Mouse (Mus musculus) midbrain, embryonic 12.5 days (tissue): ENCODE measurements around the gene Cgnl1. TPM values are rescaled to one million over a fixed set of nuclear protein-coding genes. Genes with fewer than 3 reads are reported as not detected.

ENCODE experiments used
- ATAC-seq: fragments of 200-750 bp; cut with Nextera tagmentation; 2 replicates; pipeline ENCODE4 v1.8.0; 2017; ENCODE audit warnings: low read depth, moderate TSS enrichment, moderate library complexity; ENCODE audit not compliant: low FRiP score
- H3K27ac ChIP-seq: fragments of 300-500 bp; sonication (generic); replicated peaks from 2 replicates; pipeline ENCODE4 v1.5.1; 2016; ENCODE audit warnings: mild to moderate bottlenecking
- H3K27me3 ChIP-seq: fragments of 300-500 bp; sonication (generic); 2 replicates; pipeline ENCODE4 v1.6.1; 2016; ENCODE audit warnings: mild to moderate bottlenecking
- H3K36me3 ChIP-seq: fragments of 300-500 bp; sonication (generic); 2 replicates; pipeline ENCODE4 v1.6.1; 2016
- H3K4me1 ChIP-seq: fragments of 300-500 bp; sonication (generic); 2 replicates; pipeline ENCODE4 v1.6.1; 2016
- H3K4me2 ChIP-seq: fragments of 300-500 bp; sonication (generic); replicated peaks from 2 replicates; pipeline ENCODE4 v1.6.1; 2016; ENCODE audit warnings: mild to moderate bottlenecking, moderate library complexity
- H3K4me3 ChIP-seq: fragments of 300-500 bp; sonication (generic); 2 replicates; pipeline ENCODE4 v1.5.1; 2016; ENCODE audit warnings: mild to moderate bottlenecking
- H3K9ac ChIP-seq: fragments of 300-500 bp; sonication (generic); replicated peaks from 2 replicates; pipeline ENCODE4 v1.6.1; 2016; ENCODE audit warnings: mild to moderate bottlenecking, moderate library complexity
- H3K9me3 ChIP-seq: fragments of 300-500 bp; sonication (generic); 2 replicates; pipeline ENCODE4 v1.6.1; 2016; ENCODE audit warnings: mild to moderate bottlenecking
- WGBS: fragments of 180-500 bp; shearing (Covaris S2); methylation state at CpG from one replicate; pipeline ENCODE4 v1.1.7; 2016; 5-methylcytosine and 5-hydroxymethylcytosine counted together
- polyA plus RNA-seq: library from polyadenylated mRNA; unstranded; fragments of >200 nt; fragmentation: Nextera tagmentation; extraction: Ambion mirVana; gene quantifications from 2 replicates; pipeline ENCODE4 v1.2.1, GENCODE M21; 2016

Gene Cgnl1
- polyA plus RNA-seq, 1 experiment from 2014 or later, result 7.0 TPM

- 0 out of 2 replicates have a peak, but pooled peaks cover 2% of the 10 kb centered on the region for H3K4me1 ChIP-seq
- H3K27ac ChIP-seq, result no peak overlapping the region
- H3K4me2 ChIP-seq, result no peak overlapping the region
- ATAC-seq, result no peak
- H3K27me3 ChIP-seq, result no peaks in the 10 kb centered on the region
- H3K4me3 ChIP-seq, result no peak overlapping the region
- H3K9me3 ChIP-seq, result no peaks in the 10 kb centered on the region
- WGBS, result 86% methylated on average over 3 of the region's 3 CpGs
- H3K9ac ChIP-seq, result no peak overlapping the region
- no peaks in the 10 kb centered on the region for H3K36me3 ChIP-seq
Measured at GRCm38 (mm10) chr9:71665493-71665892, 105.9 kb downstream of the Cgnl1 start.

DNA sequence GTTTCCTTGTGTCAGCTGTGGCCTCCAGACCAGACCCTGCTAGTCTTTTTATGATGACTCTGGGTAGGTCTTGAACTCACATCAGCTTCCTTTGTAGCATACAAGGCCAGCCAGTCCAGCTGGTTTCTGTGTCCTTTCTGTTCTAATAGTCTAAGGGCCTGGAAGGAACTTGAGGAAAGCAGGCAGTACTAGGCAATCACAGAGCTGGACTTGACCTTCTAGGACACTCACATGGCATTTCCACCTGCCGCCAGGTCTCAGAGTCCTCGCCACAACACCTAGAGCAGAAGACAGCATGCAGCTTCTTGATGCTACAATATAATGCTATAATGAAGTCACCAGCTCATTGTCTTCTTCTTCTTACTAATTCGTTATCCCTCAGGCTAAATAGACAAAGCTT, 106.5 kb downstream of the Cgnl1 start:
- no peaks in the 10 kb centered on the region for H3K27me3 ChIP-seq
- 89% methylated on average over 3 of the region's 3 CpGs for WGBS
- no peak overlapping the region for H3K4me2 ChIP-seq
- no peak for ATAC-seq
- H3K27ac ChIP-seq, result no peak overlapping the region
- 0 out of 2 replicates have a peak, but pooled peaks cover 2% of the 10 kb centered on the region for H3K4me1 ChIP-seq
- H3K9me3 ChIP-seq, result no peaks in the 10 kb centered on the region
- no peaks in the 10 kb centered on the region for H3K36me3 ChIP-seq
- H3K4me3 ChIP-seq, result no peak overlapping the region
- H3K9ac ChIP-seq, result no peak overlapping the region

- no peak overlapping the region for H3K9ac ChIP-seq
- no peaks in the 10 kb centered on the region for H3K36me3 ChIP-seq
- H3K4me1 ChIP-seq, result peaks cover 2% of the 10 kb centered on the region; the same call in 1 of the 2 replicates
- WGBS, result 74% methylated on average over 11 of the region's 11 CpGs
- no peak overlapping the region for H3K4me3 ChIP-seq
- ATAC-seq, result no peak
- H3K27me3 ChIP-seq, result no peaks in the 10 kb centered on the region
- no peaks in the 10 kb centered on the region for H3K9me3 ChIP-seq
- H3K4me2 ChIP-seq, result no peak overlapping the region
- H3K27ac ChIP-seq, result no peak overlapping the region
Measured at GRCm38 (mm10) chr9:71663421-71664217, 107.8 kb downstream of the Cgnl1 start.

DNA sequence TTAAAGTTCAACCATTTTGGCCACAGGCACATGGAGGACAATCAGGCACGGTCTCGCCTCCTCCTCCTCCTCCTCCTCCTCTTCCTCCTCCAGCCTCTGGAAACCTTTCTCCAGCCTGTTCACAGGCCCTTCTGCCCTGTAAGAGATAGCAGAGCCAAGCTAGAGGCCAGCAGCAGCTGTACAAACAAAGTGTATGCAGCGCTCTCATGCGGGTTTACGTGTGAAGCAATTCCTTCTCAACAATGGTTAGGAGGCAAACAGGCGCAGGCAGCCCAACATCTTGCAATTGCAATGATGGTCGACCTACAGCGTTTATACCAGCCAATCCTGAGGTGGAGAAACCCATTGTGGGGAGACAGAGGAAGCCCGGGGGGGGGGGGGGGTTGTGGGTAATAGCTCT, 110.9 kb downstream of the Cgnl1 start:
- Histone ChIP-seq H3K4me3 (no peak overlapping the region), H3K27me3 (no peaks in the 10 kb centered on the region), H3K36me3 (no peaks in the 10 kb centered on the region), H3K27ac (0 out of 2 replicates have a peak overlapping the region, but pooled peaks have one; percentile 10), H3K4me1 (no peaks in the 10 kb centered on the region; the same call in 1 of the 2 replicates), H3K9ac (0 out of 2 replicates have a peak overlapping the region, but pooled peaks have one; percentile 20), H3K9me3 (peaks cover 4% of the 10 kb centered on the region; the same call in 1 of the 2 replicates), H3K4me2 (no peak overlapping the region)
- ATAC-seq, result no peak
- WGBS, result 45% methylated on average over 9 of the region's 9 CpGs

GRCm38 (mm10) chr9:71659681-71660080, 111.7 kb downstream of the Cgnl1 start:
- WGBS, result 62% methylated on average over 5 of the region's 5 CpGs
- H3K27me3 ChIP-seq, result no peaks in the 10 kb centered on the region

GRCm38 (mm10) chr9:71657199-71657598, 114.2 kb downstream of the Cgnl1 start:
- no peak overlapping the region for H3K4me3 ChIP-seq
- no peak for ATAC-seq
- 100% methylated on average over 1 of the region's 1 CpGs for WGBS
- no peaks in the 10 kb centered on the region; the same call in 1 of the 2 replicates for H3K4me1 ChIP-seq
- no peaks in the 10 kb centered on the region for H3K27me3 ChIP-seq
- no peak overlapping the region for H3K4me2 ChIP-seq
- peaks cover 4% of the 10 kb centered on the region; the same call in 1 of the 2 replicates for H3K9me3 ChIP-seq
- no peak overlapping the region for H3K9ac ChIP-seq
- H3K27ac ChIP-seq, result no peak overlapping the region
- no peaks in the 10 kb centered on the region for H3K36me3 ChIP-seq

More at GRCm38 (mm10) chr9:71659681-71660080, 111.7 kb downstream of the Cgnl1 start:
- no peaks in the 10 kb centered on the region for H3K36me3 ChIP-seq
- no peak overlapping the region for H3K4me2 ChIP-seq
- H3K4me3 ChIP-seq, result no peak overlapping the region
- peaks cover 4% of the 10 kb centered on the region; the same call in 1 of the 2 replicates for H3K9me3 ChIP-seq
- no peak overlapping the region for H3K27ac ChIP-seq
- no peak for ATAC-seq
- H3K9ac ChIP-seq, result no peak overlapping the region
- no peaks in the 10 kb centered on the region; the same call in 1 of the 2 replicates for H3K4me1 ChIP-seq

DNA sequence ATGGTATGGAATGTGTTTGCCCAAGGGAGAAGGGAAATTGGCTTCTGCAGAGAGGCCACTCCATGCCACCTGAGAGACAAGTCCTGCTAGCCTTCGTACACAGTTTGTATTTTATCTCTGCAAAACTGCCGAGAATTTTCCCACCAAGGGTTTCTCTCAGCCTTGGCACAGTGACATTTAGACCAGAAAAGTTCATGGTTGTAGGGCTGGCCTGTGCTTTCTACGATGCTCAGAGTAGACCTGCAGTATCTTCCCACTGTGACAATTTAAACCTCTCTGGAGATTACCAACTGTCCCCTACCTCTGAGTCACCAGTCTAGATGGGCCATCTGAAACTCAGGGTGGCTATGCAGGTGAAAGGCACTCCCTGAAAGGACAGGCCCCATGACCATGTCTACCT, 116.5 kb downstream of the Cgnl1 start:
- no peak overlapping the region for H3K4me2 ChIP-seq
- no peaks in the 10 kb centered on the region for H3K36me3 ChIP-seq
- no peak for ATAC-seq
- H3K4me3 ChIP-seq, result no peak overlapping the region
- H3K9ac ChIP-seq, result no peak overlapping the region
- no peaks in the 10 kb centered on the region; the same call in 1 of the 2 replicates for H3K4me1 ChIP-seq
- H3K9me3 ChIP-seq, result peaks cover 4% of the 10 kb centered on the region; the same call in 1 of the 2 replicates
- 83% methylated on average over 3 of the region's 3 CpGs for WGBS
- H3K27ac ChIP-seq, result no peak overlapping the region
- H3K27me3 ChIP-seq, result no peaks in the 10 kb centered on the region

DNA sequence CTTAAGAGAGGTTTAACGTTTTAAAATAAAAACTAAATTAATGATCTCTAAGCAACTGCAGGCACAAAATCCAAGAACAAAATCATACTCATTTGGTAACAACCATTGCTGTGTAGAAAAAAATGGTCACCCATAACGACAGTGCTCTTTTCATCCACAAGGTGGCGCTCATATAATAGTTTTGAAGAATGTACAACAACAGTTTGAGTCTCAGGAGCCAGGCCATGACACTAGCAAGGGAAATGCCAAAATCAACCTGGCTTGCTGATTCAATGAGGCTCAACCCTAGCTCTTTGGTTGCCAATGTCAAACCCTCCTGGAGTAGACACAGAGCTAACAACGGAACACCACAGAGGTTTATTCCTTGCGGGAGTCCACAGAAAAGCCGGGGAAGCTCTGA, 125.3 kb downstream of the Cgnl1 start:
- peak; percentile 23; the same call in 1 of the 2 replicates for ATAC-seq
- no peaks in the 10 kb centered on the region for H3K36me3 ChIP-seq
- no peaks in the 10 kb centered on the region for H3K27me3 ChIP-seq
- H3K4me2 ChIP-seq, result no peak overlapping the region
- no peaks in the 10 kb centered on the region for H3K4me1 ChIP-seq
- 31% methylated on average over 6 of the region's 6 CpGs for WGBS
- H3K9me3 ChIP-seq, result no peaks in the 10 kb centered on the region
- H3K9ac ChIP-seq, result no peak overlapping the region
- no peak overlapping the region for H3K27ac ChIP-seq
- H3K4me3 ChIP-seq, result no peak overlapping the region

DNA sequence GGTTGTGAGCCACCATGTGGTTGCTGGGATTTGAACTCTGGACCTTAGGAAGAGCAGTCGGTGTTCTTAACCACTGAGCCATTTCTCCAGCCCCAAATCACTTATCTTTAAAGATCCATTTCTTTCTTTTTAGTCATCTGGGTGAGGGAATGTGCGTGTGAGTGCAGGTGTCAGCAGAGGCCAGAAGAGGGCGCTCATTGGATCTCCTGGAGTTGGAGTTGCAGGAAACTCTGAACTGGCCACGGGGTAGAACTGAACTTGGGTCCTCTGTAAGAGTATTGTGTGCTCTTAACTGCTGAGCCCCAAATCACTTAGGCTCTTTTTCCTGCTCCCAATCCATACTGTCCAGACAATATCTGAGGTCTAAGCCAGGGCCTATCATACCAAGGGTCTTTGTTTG, 127.8 kb downstream of the Cgnl1 start:
- H3K4me1 ChIP-seq, result no peaks in the 10 kb centered on the region
- WGBS, result 89% methylated on average over 4 of the region's 4 CpGs

GRCm38 (mm10) chr9:71642270-71642669, 129.1 kb downstream of the Cgnl1 start:
- Histone ChIP-seq H3K9me3 (no peaks in the 10 kb centered on the region), H3K4me2 (no peak overlapping the region), H3K36me3 (no peaks in the 10 kb centered on the region), H3K4me1 (no peaks in the 10 kb centered on the region), H3K4me3 (no peak overlapping the region), H3K9ac (no peak overlapping the region), H3K27ac (no peak overlapping the region), H3K27me3 (no peaks in the 10 kb centered on the region)
- WGBS, result 90% methylated on average over 3 of the region's 3 CpGs
- ATAC-seq, result no peak

More for the DNA sequence above, 127.8 kb downstream of the Cgnl1 start:
- no peak overlapping the region for H3K27ac ChIP-seq
- H3K27me3 ChIP-seq, result no peaks in the 10 kb centered on the region
- H3K9ac ChIP-seq, result no peak overlapping the region
- ATAC-seq, result no peak
- H3K4me3 ChIP-seq, result no peak overlapping the region
- H3K36me3 ChIP-seq, result no peaks in the 10 kb centered on the region
- H3K4me2 ChIP-seq, result no peak overlapping the region
- no peaks in the 10 kb centered on the region for H3K9me3 ChIP-seq

GRCm38 (mm10) chr9:71640361-71640927, 131.0 kb downstream of the Cgnl1 start:
- 78% methylated on average over 4 of the region's 4 CpGs for WGBS
- Histone ChIP-seq H3K27ac (no peak overlapping the region), H3K9ac (no peak overlapping the region), H3K4me2 (no peak overlapping the region), H3K4me1 (peaks cover 5% of the 10 kb centered on the region), H3K4me3 (no peak overlapping the region), H3K36me3 (no peaks in the 10 kb centered on the region), H3K27me3 (no peaks in the 10 kb centered on the region), H3K9me3 (no peaks in the 10 kb centered on the region)
- ATAC-seq, result no peak

DNA sequence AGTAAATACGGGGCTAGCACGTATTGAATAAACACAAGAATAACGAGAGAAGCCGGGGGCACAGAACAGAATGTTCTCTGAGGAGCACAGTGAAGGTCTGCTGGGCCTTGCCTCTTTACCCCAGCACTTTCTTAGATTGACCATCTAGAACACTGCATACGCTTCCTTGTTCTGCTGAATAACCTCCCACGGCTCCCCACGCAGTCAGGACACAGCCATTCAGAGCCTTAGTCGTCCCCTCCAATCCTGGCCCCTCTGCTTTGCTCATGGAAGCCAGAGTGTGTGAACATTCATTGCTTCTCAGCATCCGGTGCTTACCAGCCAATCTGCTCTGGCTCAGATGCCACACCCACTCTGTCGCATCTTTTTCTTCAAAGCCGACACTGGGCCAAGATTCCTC, 133.2 kb downstream of the Cgnl1 start:
- no peak overlapping the region for H3K4me3 ChIP-seq
- peaks cover 5% of the 10 kb centered on the region for H3K4me1 ChIP-seq
- H3K27me3 ChIP-seq, result no peaks in the 10 kb centered on the region
- 73% methylated on average over 11 of the region's 11 CpGs for WGBS
- H3K27ac ChIP-seq, result no peak overlapping the region
- H3K36me3 ChIP-seq, result no peaks in the 10 kb centered on the region
- H3K4me2 ChIP-seq, result no peak overlapping the region
- H3K9me3 ChIP-seq, result no peaks in the 10 kb centered on the region
- ATAC-seq, result no peak
- H3K9ac ChIP-seq, result no peak overlapping the region
